Mouse (Mus musculus) right cerebral cortex, postnatal 4 days (tissue): ENCODE measurements around the gene Selplg.
A peak's percentile ranks its signal among the peaks of the same experiment; 100 is the strongest.
"Not testable (repeated sequence)": the region's sequence is repeated elsewhere in the genome, so short reads cannot be mapped to it uniquely, and the experiment has no call there.

ENCODE experiments used
- DNase-seq: peaks from one replicate; pipeline ENCODE4 v3.0.0-alpha.2; 2022

Gene Selplg

GRCm38 (mm10) chr5:113818572-113818971, 13.9 kb downstream of the Selplg start:
- DNase-seq, result no peak

- peak; percentile 84 for DNase-seq
These were observed 16.7 kb downstream of the Selplg start for GRCm38 (mm10) chr5:113815638-113816152.

- no peak for DNase-seq
These were observed 17.4 kb downstream of the Selplg start for GRCm38 (mm10) chr5:113815041-113815389.

- no peak for DNase-seq
These were observed 18.1 kb downstream of the Selplg start for GRCm38 (mm10) chr5:113814111-113815040.

GRCm38 (mm10) chr5:113813608-113814007, 18.8 kb downstream of the Selplg start:
- no peak for DNase-seq

- DNase-seq, result no peak
These were observed 19.8 kb downstream of the Selplg start for GRCm38 (mm10) chr5:113812638-113813037.

- not testable (repeated sequence) for DNase-seq
These were observed 20.5 kb downstream of the Selplg start for GRCm38 (mm10) chr5:113811824-113812420.

GRCm38 (mm10) chr5:113810111-113810510, 22.3 kb downstream of the Selplg start:
- DNase-seq, result no peak

- no peak for DNase-seq
These were observed 24.3 kb downstream of the Selplg start for GRCm38 (mm10) chr5:113808177-113808576.

- no peak for DNase-seq
These were observed 24.7 kb downstream of the Selplg start for GRCm38 (mm10) chr5:113807712-113808111.

GRCm38 (mm10) chr5:113806414-113806813, 26.0 kb downstream of the Selplg start:
- no peak for DNase-seq

- no peak for DNase-seq
These were observed 27.1 kb downstream of the Selplg start for GRCm38 (mm10) chr5:113805301-113805700.

- no peak for DNase-seq
These were observed 28.0 kb downstream of the Selplg start for GRCm38 (mm10) chr5:113804395-113804966.

- no peak for DNase-seq
These were observed 32.2 kb downstream of the Selplg start, which contains the start of gene Tmem119 for GRCm38 (mm10) chr5:113800280-113800679. Gene Tmem119 (minus strand): TSS chr5:113800516.

GRCm38 (mm10) chr5:113799691-113800090, 32.8 kb downstream of the Selplg start:
- no peak for DNase-seq

- DNase-seq, result no peak
These were observed 33.9 kb downstream of the Selplg start for GRCm38 (mm10) chr5:113798525-113798924.

GRCm38 (mm10) chr5:113797149-113797882, 35.1 kb downstream of the Selplg start:
- DNase-seq, result no peak

GRCm38 (mm10) chr5:113796401-113797148, 35.9 kb downstream of the Selplg start:
- no peak for DNase-seq

- no peak for DNase-seq
These were observed 41.0 kb downstream of the Selplg start for GRCm38 (mm10) chr5:113791197-113792095.

- DNase-seq, result no peak
These were observed 41.8 kb downstream of the Selplg start for GRCm38 (mm10) chr5:113790453-113791196.
